Mouse (Mus musculus) forebrain, embryonic 10.5 days (tissue): ENCODE data around the gene Mrpl27. TPM values are rescaled to one million over a fixed set of nuclear protein-coding genes. Genes with fewer than 3 reads are reported as not detected.
"Not testable (repeated sequence)": the region's sequence is repeated elsewhere in the genome, so short reads cannot be mapped to it uniquely, and the experiment has no call there.

Experiments
- DNase-seq: peaks from one replicate; pipeline ENCODE4 v3.0.0-alpha.2; 2017; ENCODE audit warnings: low spot score; ENCODE audit errors: extremely low spot score
- H3K27ac ChIP-seq: fragments of 300-500 bp; sonication (generic); 2 replicates; pipeline ENCODE4 v1.5.1; 2016; ENCODE audit warnings: mild to moderate bottlenecking
- H3K27me3 ChIP-seq: fragments of 300-500 bp; sonication (generic); 2 replicates; pipeline ENCODE4 v1.6.1; 2016; ENCODE audit warnings: mild to moderate bottlenecking; ENCODE audit not compliant: poor library complexity, severe bottlenecking
- H3K36me3 ChIP-seq: fragments of 300-500 bp; sonication (generic); replicated peaks from 2 replicates; pipeline ENCODE4 v1.6.1; 2016; ENCODE audit warnings: mild to moderate bottlenecking, moderate library complexity
- H3K4me1 ChIP-seq: fragments of 300-500 bp; sonication (generic); 2 replicates; pipeline ENCODE4 v1.6.1; 2016
- H3K4me3 ChIP-seq: fragments of 300-500 bp; sonication (generic); 2 replicates; pipeline ENCODE4 v1.5.1; 2016; ENCODE audit warnings: mild to moderate bottlenecking, moderate library complexity
- H3K9me3 ChIP-seq: fragments of 300-500 bp; sonication (generic); 2 replicates; pipeline ENCODE4 v1.6.1; 2016; ENCODE audit warnings: mild to moderate bottlenecking, moderate library complexity
- WGBS: fragments of 180-500 bp; shearing (Covaris S2); methylation state at CpG from one replicate; pipeline ENCODE4 v1.1.7; 2016; 5-methylcytosine and 5-hydroxymethylcytosine counted together
- polyA plus RNA-seq: library from polyadenylated mRNA; unstranded; fragments of >200 nt; fragmentation: Nextera tagmentation; extraction: Ambion mirVana; gene quantifications from 2 replicates; pipeline ENCODE4 v1.2.1, GENCODE M21; 2016

Mrpl27 gene
- polyA plus RNA-seq, 1 experiment from 2014 or later, result 142 TPM

DNA sequence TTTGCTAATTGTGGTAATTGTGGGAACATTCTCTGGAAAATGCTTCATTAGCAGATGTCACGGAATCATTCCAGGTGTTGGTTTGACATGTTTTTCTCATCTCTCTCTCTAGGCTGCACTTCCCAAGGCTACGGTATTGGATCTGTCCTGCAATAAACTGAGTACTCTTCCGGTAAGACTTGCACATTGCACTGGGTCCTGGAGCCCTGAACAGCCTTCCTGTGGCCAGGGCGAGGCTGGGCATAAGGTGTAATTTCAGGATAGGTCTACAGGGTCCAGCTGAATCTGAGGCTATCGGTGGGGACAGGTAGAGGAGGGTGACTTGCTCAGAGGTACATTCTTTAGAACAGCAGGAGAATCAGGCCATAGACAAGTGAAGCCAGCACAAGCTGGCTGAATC lies 21.6 kb upstream of the Mrpl27 start:
- H3K27ac ChIP-seq, result no peak overlapping the region
- 95% methylated on average over 5 of the region's 5 CpGs for WGBS
- no peaks in the 10 kb centered on the region for H3K27me3 ChIP-seq
- no peak for DNase-seq
- no peaks in the 10 kb centered on the region for H3K9me3 ChIP-seq
- H3K4me3 ChIP-seq, result no peak overlapping the region
- peaks cover 19% of the 10 kb centered on the region for H3K4me1 ChIP-seq
- H3K36me3 ChIP-seq, result peaks cover 58% of the 10 kb centered on the region

- Histone ChIP-seq H3K27ac (no peak overlapping the region), H3K27me3 (no peaks in the 10 kb centered on the region), H3K4me1 (peaks cover 19% of the 10 kb centered on the region), H3K4me3 (no peak overlapping the region), H3K36me3 (peaks cover 68% of the 10 kb centered on the region), H3K9me3 (no peaks in the 10 kb centered on the region)
- no peak for DNase-seq
- 86% methylated on average over 8 of the region's 8 CpGs for WGBS
These were observed 20.6 kb upstream of the Mrpl27 start for GRCm38 (mm10) chr11:94632988-94633387.

DNA sequence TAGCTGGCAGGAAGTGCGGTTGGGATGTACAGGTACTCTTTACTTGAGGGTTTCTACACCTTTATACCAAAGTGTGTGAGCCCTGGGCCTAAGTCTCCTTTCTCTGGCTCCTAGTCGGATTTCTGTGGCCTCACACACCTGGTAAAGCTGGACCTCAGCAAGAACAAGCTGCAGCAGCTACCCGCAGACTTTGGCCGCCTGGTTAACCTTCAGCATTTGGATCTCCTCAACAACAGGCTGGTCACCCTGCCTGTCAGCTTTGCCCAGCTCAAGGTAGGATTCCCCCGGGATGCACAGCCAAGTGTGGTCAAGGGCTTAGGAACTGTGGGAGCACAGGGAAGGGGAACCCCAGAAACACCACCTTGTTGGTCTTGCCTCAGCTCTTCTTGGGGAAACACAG lies 19.1 kb upstream of the Mrpl27 start:
- no peak overlapping the region for H3K27ac ChIP-seq
- no peak for DNase-seq

DNA sequence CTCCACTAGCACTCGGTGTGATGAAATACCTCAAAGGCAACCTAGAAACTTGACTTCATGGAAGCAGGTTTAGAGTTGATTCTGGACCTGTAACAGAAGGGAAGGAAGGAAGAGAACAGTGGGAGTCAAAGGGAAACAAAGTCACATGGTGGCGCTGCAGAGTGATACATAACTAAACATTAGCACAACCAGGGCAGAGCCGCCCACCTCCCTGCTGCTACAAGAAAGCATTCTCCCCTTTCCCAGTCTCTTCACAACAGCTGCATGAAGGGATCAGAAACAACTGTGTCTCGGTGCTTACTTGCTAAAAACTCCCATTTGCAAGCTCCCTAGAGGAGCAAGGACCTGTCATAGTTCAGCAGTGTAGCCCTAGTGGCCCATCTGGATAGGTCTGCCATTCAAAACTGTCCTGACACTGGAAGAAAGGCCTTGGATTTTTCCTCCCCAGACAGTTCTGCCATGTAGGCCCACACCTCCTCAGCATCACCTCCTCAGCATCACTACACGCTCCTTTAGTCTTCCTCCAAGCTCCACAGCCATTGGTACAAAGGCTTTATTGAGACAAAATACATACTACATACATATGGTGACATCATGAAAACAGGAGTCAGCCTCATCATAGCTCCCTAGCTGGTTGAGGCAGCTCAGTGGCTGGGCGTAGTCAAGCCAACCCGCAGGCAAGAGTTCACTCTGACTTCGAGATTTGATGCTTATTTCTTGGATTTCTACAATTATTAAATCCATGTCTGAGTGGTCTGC lies 8.9 kb upstream of the Mrpl27 start:
- no peak for DNase-seq
- Histone ChIP-seq H3K27me3 (no peaks in the 10 kb centered on the region), H3K4me3 (no peak overlapping the region), H3K4me1 (no peaks in the 10 kb centered on the region), H3K36me3 (peaks cover 98% of the 10 kb centered on the region), H3K27ac (no peak overlapping the region), H3K9me3 (no peaks in the 10 kb centered on the region)
- whole genome bisulfite sequencing, result 90% methylated on average over 8 of the region's 8 CpGs

More for the DNA sequence above, 19.1 kb upstream of the Mrpl27 start:
- Histone ChIP-seq H3K36me3 (peaks cover 83% of the 10 kb centered on the region), H3K27me3 (no peaks in the 10 kb centered on the region), H3K9me3 (no peaks in the 10 kb centered on the region), H3K4me1 (peaks cover 17% of the 10 kb centered on the region), H3K4me3 (no peak overlapping the region)
- 92% methylated on average over 5 of the region's 5 CpGs for WGBS

- Histone ChIP-seq H3K9me3 (no peaks in the 10 kb centered on the region), H3K4me1 (no peaks in the 10 kb centered on the region), H3K27ac (no peak overlapping the region), H3K27me3 (no peaks in the 10 kb centered on the region), H3K36me3 (peaks cover 97% of the 10 kb centered on the region), H3K4me3 (no peak overlapping the region)
- 98% methylated on average over 4 of the region's 4 CpGs for WGBS
- no peak for DNase-seq
These were observed 7.1 kb upstream of the Mrpl27 start for GRCm38 (mm10) chr11:94646457-94646856.

DNA sequence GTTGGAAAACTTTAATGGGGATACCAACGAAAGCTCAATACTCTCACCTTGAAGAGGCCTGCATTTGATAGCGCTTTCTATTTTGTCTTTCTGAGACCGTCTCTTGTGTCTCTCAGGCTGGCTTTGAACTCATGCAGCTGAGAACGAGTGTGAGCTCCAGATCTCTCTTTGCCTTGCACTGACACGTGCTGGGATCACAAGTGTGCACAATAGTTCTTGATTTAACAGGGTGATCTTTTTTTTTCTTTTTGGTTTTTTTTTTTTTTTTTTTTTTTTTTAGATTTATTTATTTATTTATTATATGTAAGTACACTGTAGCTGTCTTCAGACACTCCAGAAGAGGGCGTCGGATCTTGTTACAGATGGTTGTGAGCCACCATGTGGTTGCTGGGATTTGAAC lies 2.3 kb upstream of the Mrpl27 start:
- H3K9me3 ChIP-seq, H3K27ac ChIP-seq, H3K4me3 ChIP-seq, H3K27me3 ChIP-seq, DNase-seq: not testable (repeated sequence)
- WGBS, result 97% methylated on average over 5 of the region's 7 CpGs
- peaks cover 19% of the 10 kb centered on the region for H3K4me1 ChIP-seq
- H3K36me3 ChIP-seq, result peaks cover 65% of the 10 kb centered on the region

- H3K27me3 ChIP-seq, result no peaks in the 10 kb centered on the region
- H3K4me3 ChIP-seq, result peak overlapping the region; percentile 59
- peaks cover 19% of the 10 kb centered on the region for H3K4me1 ChIP-seq
- 47% methylated on average over 8 of the region's 8 CpGs for WGBS
- DNase-seq, result no peak
- peak overlapping the region; percentile 95 for H3K27ac ChIP-seq
- peaks cover 65% of the 10 kb centered on the region for H3K36me3 ChIP-seq
- H3K9me3 ChIP-seq, result no peaks in the 10 kb centered on the region
These were observed 594 bp upstream of the Mrpl27 start for GRCm38 (mm10) chr11:94652973-94653372.

GRCm38 (mm10) chr11:94661344-94661743 lies 7.8 kb downstream of the Mrpl27 start:
- WGBS, result 71% methylated on average over 1 of the region's 1 CpGs
- Histone ChIP-seq H3K9me3 (no peaks in the 10 kb centered on the region), H3K36me3 (peaks cover 95% of the 10 kb centered on the region), H3K4me1 (no peaks in the 10 kb centered on the region), H3K4me3 (no peak overlapping the region), H3K27me3 (no peaks in the 10 kb centered on the region), H3K27ac (no peak overlapping the region)
- no peak for DNase-seq

DNA sequence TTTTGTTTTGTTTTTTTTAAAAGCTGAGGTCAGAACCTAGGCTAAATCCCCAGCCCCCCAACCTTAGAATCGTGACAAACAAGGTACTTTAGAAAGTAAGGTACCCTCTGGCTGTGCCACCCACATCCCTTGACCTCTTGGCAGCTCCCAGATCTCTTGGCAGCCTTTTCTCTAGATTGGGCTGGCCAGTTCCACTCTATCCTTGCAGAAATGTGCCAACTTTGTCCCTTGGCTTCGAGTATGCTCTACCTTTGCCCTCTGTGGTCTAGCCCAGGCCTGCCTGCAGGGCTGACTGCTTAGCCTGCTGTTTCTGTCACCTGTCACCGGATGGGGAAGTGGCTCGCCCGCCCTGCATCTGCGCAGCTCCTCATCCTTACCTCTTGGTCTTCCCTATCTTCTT lies 11.7 kb downstream of the Mrpl27 start:
- Histone ChIP-seq H3K9me3 (no peaks in the 10 kb centered on the region), H3K36me3 (peaks cover 99% of the 10 kb centered on the region), H3K4me1 (no peaks in the 10 kb centered on the region), H3K4me3 (no peak overlapping the region), H3K27ac (no peak overlapping the region), H3K27me3 (no peaks in the 10 kb centered on the region)
- WGBS, result 94% methylated on average over 6 of the region's 6 CpGs
- no peak for DNase-seq

DNA sequence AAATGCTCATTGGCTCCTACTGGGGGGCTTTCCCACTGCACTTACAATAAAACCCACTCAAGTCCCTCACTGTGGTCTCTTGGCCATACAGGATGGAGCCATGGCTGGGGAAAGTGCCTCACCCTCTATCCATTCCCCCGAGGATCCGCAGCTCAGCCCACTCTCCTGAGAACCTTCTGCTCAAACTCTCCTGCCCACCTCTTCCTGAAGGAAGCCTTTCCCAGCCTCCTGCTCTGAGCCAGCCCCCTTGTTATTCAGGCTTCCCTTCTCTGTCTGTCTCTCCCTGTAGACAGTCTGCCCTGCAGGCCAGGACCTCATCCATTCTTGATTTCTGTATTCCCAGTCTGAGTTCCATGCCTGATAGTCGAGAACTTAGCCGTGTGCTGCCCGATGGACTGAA lies 21.4 kb downstream of the Mrpl27 start:
- peaks cover 44% of the 10 kb centered on the region for H3K4me1 ChIP-seq
- no peaks in the 10 kb centered on the region for H3K27me3 ChIP-seq
- H3K4me3 ChIP-seq, result no peak overlapping the region
- H3K36me3 ChIP-seq, result peaks cover 21% of the 10 kb centered on the region
- 90% methylated on average over 5 of the region's 5 CpGs for WGBS
- no peak for DNase-seq
- H3K27ac ChIP-seq, result no peak overlapping the region
- no peaks in the 10 kb centered on the region for H3K9me3 ChIP-seq

- WGBS, result 84% methylated on average over 5 of the region's 5 CpGs
These were observed 21.9 kb downstream of the Mrpl27 start for GRCm38 (mm10) chr11:94675446-94675845.

DNA sequence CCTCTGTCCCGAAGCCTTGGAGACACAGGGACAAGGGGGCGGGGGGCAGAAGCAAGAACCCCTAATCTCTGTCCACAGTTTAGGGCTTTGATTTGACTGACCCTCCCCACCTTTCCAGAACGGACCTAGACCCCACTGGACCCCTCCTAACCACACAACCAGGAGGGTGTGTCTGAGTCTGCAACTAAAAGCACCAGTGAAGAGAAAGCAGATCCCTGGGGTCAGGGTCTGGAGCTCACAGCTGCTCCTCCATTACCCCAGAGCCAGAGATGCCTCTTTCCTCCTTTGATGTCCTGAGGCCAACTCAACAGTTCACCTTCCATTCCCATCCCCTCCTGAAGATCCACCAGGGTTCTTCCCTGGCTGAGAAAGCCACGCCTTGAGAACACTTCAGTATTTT lies 22.7 kb downstream of the Mrpl27 start:
- Histone ChIP-seq H3K4me3 (peak overlapping the region; percentile 95), H3K27me3 (no peaks in the 10 kb centered on the region), H3K27ac (peak overlapping the region; percentile 97), H3K9me3 (no peaks in the 10 kb centered on the region), H3K4me1 (peaks cover 44% of the 10 kb centered on the region), H3K36me3 (peaks cover 11% of the 10 kb centered on the region)
- 45% methylated on average over 4 of the region's 4 CpGs for WGBS
- no peak for DNase-seq

More at GRCm38 (mm10) chr11:94675446-94675845, 21.9 kb downstream of the Mrpl27 start:
- no peaks in the 10 kb centered on the region for H3K9me3 ChIP-seq
- H3K36me3 ChIP-seq, result peaks cover 17% of the 10 kb centered on the region
- H3K27me3 ChIP-seq, result no peaks in the 10 kb centered on the region
- peak overlapping the region; percentile 95; the same call in 1 of the 2 replicates for H3K4me3 ChIP-seq
- 0 out of 2 replicates have a peak overlapping the region, but pooled peaks have one; percentile 97 for H3K27ac ChIP-seq
- H3K4me1 ChIP-seq, result peaks cover 44% of the 10 kb centered on the region
- no peak for DNase-seq

DNA sequence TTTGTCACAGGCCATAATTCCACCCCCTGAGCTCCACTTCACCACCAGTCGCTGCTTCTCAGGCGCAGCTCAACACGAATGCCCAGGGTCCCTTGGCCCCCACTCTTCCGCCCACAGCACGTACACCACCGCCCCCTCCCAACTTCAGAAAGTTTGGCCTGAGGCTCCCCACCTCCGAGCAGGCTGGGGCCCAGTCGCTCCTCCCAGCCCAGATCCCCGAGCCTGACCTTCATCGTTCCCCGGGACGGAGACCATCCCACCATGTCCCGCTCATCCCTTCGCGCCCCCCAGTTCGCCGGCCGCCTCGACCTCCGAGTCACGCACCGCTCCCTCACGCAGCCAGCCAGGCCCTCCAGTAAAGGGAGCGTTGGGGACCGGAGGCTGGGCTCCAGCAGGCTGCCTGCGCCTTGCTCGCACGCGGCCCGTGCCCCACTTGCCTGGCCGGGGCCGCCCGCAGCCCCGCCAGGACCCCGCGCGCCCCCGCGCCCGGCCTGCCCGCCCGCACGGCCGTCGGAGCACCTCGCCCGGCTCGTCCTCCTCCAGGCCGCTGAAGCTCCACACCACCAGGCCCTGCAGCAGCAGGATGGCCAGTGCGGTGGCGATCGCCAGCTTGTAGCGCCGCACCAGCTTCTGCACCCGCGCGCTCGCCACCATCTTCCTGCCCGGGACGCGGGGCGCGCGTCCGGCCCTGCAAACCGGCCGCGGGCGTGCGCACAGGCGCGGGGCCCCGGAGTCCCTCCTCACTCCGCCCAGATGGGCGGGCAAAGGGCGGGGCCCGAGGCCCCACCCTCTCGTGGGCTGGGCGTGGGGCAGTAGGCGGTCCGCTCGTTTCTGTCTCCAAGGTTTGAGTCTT lies 23.4 kb downstream of the Mrpl27 start, which contains the start of gene Xylt2:
Xylt2 (minus strand) TSS at position 762 of the 853 bp plus-strand sequence.
- H3K36me3 ChIP-seq, result peaks cover 11% of the 10 kb centered on the region
- no peaks in the 10 kb centered on the region for H3K9me3 ChIP-seq

More for the DNA sequence above, 23.4 kb downstream of the Mrpl27 start, which contains the start of gene Xylt2:
- no peaks in the 10 kb centered on the region for H3K27me3 ChIP-seq
- peak within 1 kb of the TSS; percentile 95 for H3K4me3 ChIP-seq
- peak within 1 kb of the TSS; percentile 97 for H3K27ac ChIP-seq
- WGBS, result under 1% methylated on average over 82 of the region's 82 CpGs
- peak; percentile 89 for DNase-seq
- peaks cover 44% of the 10 kb centered on the region for H3K4me1 ChIP-seq
